Mouse (Mus musculus) kidney, embryonic 14.5 days (tissue): Measurements from ENCODE around the gene Ncln. TPM values are rescaled to one million over a fixed set of nuclear protein-coding genes. Genes with fewer than 3 reads are reported as not detected.

Experiments
- ATAC-seq: fragments of 200-750 bp; cut with Nextera tagmentation; 2 replicates; pipeline ENCODE4 v1.8.0; 2017; ENCODE audit warnings: moderate number of reproducible peaks, mild to moderate bottlenecking, moderate TSS enrichment, moderate library complexity; ENCODE audit not compliant: low FRiP score, low TSS enrichment
- H3K27ac ChIP-seq: fragments of 300-500 bp; sonication (generic); 2 replicates; pipeline ENCODE4 v1.5.1; 2014; ENCODE audit warnings: low read depth, mild to moderate bottlenecking, low read length, moderate library complexity, mixed read lengths
- H3K27me3 ChIP-seq: fragments of 300-500 bp; sonication (generic); 2 replicates; pipeline ENCODE4 v1.6.1; 2014; ENCODE audit warnings: mild to moderate bottlenecking, low read length; ENCODE audit not compliant: control insufficient read depth, insufficient read depth
- H3K36me3 ChIP-seq: fragments of 300-500 bp; sonication (generic); 2 replicates; pipeline ENCODE4 v1.6.1; 2014; ENCODE audit warnings: low read length, mixed read lengths; ENCODE audit not compliant: control insufficient read depth, insufficient read depth
- H3K4me1 ChIP-seq: fragments of 300-500 bp; sonication (generic); 2 replicates; pipeline ENCODE4 v1.6.1; 2014; ENCODE audit warnings: low read length, mixed read lengths; ENCODE audit not compliant: control insufficient read depth, insufficient read depth
- H3K4me2 ChIP-seq: fragments of 300-500 bp; sonication (generic); replicated peaks from 2 replicates; pipeline ENCODE4 v1.6.1; 2014; ENCODE audit warnings: low read depth, mild to moderate bottlenecking, low read length
- H3K4me3 ChIP-seq: fragments of 300-500 bp; sonication (generic); 2 replicates; pipeline ENCODE4 v1.5.1; 2014; ENCODE audit warnings: mild to moderate bottlenecking, low read length
- H3K9ac ChIP-seq: fragments of 300-500 bp; sonication (generic); 2 replicates; pipeline ENCODE4 v1.6.1; 2014; ENCODE audit warnings: low read depth, mild to moderate bottlenecking, low read length, moderate library complexity
- H3K9me3 ChIP-seq: fragments of 300-500 bp; sonication (generic); 2 replicates; pipeline ENCODE4 v1.6.1; 2016; ENCODE audit warnings: low read length; ENCODE audit not compliant: control insufficient read depth
- WGBS: fragments of 180-500 bp; shearing (Covaris S2); extraction: QIAGEN DNeasy Blood & Tissue Kit; methylation state at CpG from one replicate; pipeline ENCODE4 v1.1.7; 2014; 5-methylcytosine and 5-hydroxymethylcytosine counted together
- polyA plus RNA-seq: library from polyadenylated mRNA; unstranded; fragments of >200 nt; fragmentation: Nextera tagmentation; extraction: Ambion mirVana; gene quantifications from 2 replicates; pipeline ENCODE4 v1.2.1, GENCODE M21; 2014

Gene Ncln
- polyA plus RNA-seq, 1 experiment from 2014 or later = 76.6 TPM

GRCm38 (mm10) chr10:81537429-81537828, 41.2 kb upstream of the Ncln start:
- Histone ChIP-seq H3K4me3 (no peak overlapping the region), H3K27me3 (no peaks in the 10 kb centered on the region), H3K27ac (no peak overlapping the region), H3K4me1 (peaks cover 8% of the 10 kb centered on the region; the same call in 1 of the 2 replicates), H3K9me3 (no peaks in the 10 kb centered on the region), H3K9ac (no peak overlapping the region), H3K36me3 (peaks cover 14% of the 10 kb centered on the region), H3K4me2 (no peak overlapping the region)
- 96% methylated on average over 2 of the region's 2 CpGs for WGBS
- no peak for ATAC-seq

- Histone ChIP-seq H3K36me3 (peaks cover 19% of the 10 kb centered on the region), H3K4me3 (no peak overlapping the region)
Measured at GRCm38 (mm10) chr10:81536734-81537133, 40.5 kb upstream of the Ncln start.

DNA sequence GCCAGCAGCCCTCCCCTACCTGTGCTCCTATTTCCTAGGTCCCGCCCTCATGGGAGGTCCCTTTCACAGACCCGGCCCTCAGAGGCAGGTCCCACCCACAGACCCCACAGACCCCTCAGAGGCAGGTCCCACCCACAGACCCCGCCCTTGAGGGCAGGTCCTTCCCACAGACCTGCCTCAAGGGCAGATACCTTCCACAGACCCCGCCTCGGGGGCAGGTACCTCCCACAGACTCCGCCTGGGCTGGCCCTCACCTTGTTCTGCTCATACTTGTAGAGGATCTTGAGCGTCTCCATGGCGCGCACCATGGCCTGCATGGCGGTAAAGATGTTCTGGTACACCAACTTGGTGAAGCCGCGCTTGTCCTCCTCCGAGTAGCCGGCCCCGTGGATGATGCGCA, 38.6 kb upstream of the Ncln start:
- H3K4me1 ChIP-seq = no peaks in the 10 kb centered on the region
- ATAC-seq = no peak
- H3K36me3 ChIP-seq = peaks cover 38% of the 10 kb centered on the region

More at GRCm38 (mm10) chr10:81536734-81537133, 40.5 kb upstream of the Ncln start:
- 79% methylated on average over 6 of the region's 6 CpGs for WGBS
- Histone ChIP-seq H3K27me3 (no peaks in the 10 kb centered on the region), H3K4me1 (peaks cover under 1% of the 10 kb centered on the region; the same call in 1 of the 2 replicates), H3K27ac (no peak overlapping the region), H3K9me3 (no peaks in the 10 kb centered on the region), H3K9ac (no peak overlapping the region), H3K4me2 (no peak overlapping the region)
- ATAC-seq = no peak

DNA sequence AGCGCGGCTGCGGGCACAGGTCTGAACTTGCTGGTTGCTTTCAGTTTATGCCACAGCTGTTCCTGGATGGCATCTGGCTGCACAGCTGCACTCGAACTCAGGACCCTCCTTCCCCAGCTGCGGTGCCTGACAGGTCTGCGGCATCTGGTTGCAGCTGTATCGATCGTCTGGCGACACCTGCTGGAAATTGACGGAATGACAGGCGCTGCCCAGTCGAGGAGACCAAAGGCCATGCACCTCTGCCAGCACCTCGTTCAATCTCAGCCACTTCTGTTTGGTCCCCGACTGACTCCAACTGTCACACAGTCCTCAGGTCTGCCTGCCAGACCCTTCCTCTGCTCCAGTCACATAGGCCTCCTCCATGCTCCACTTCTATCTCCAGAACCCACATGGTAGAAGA, 30.6 kb upstream of the Ncln start:
- H3K9ac ChIP-seq = no peak overlapping the region
- peaks cover 31% of the 10 kb centered on the region for H3K36me3 ChIP-seq
- peak; percentile 44; the same call in 1 of the 2 replicates for ATAC-seq
- H3K27ac ChIP-seq = no peak overlapping the region
- no peaks in the 10 kb centered on the region for H3K9me3 ChIP-seq
- peaks cover 4% of the 10 kb centered on the region; the same call in 1 of the 2 replicates for H3K27me3 ChIP-seq
- 15% methylated on average over 14 of the region's 14 CpGs for WGBS
- no peaks in the 10 kb centered on the region for H3K4me1 ChIP-seq
- H3K4me2 ChIP-seq = no peak overlapping the region
- no peak overlapping the region for H3K4me3 ChIP-seq

More for the DNA sequence above, 38.6 kb upstream of the Ncln start:
- H3K27me3 ChIP-seq = no peaks in the 10 kb centered on the region
- H3K9me3 ChIP-seq = no peaks in the 10 kb centered on the region
- H3K4me2 ChIP-seq = no peak overlapping the region
- 57% methylated on average over 16 of the region's 16 CpGs for WGBS
- H3K27ac ChIP-seq = no peak overlapping the region
- H3K9ac ChIP-seq = no peak overlapping the region
- no peak overlapping the region for H3K4me3 ChIP-seq

GRCm38 (mm10) chr10:81525017-81525694, 29.0 kb upstream of the Ncln start:
- H3K4me3 ChIP-seq = no peak overlapping the region
- H3K36me3 ChIP-seq = peaks cover 16% of the 10 kb centered on the region
- ATAC-seq = no peak
- H3K9me3 ChIP-seq = no peaks in the 10 kb centered on the region
- H3K27ac ChIP-seq = no peak overlapping the region
- 60% methylated on average over 13 of the region's 13 CpGs for WGBS
- no peak overlapping the region for H3K4me2 ChIP-seq
- H3K27me3 ChIP-seq = peaks cover 4% of the 10 kb centered on the region; the same call in 1 of the 2 replicates
- 0 out of 2 replicates have a peak overlapping the region, but pooled peaks have one; percentile 7 for H3K9ac ChIP-seq
- no peaks in the 10 kb centered on the region for H3K4me1 ChIP-seq

DNA sequence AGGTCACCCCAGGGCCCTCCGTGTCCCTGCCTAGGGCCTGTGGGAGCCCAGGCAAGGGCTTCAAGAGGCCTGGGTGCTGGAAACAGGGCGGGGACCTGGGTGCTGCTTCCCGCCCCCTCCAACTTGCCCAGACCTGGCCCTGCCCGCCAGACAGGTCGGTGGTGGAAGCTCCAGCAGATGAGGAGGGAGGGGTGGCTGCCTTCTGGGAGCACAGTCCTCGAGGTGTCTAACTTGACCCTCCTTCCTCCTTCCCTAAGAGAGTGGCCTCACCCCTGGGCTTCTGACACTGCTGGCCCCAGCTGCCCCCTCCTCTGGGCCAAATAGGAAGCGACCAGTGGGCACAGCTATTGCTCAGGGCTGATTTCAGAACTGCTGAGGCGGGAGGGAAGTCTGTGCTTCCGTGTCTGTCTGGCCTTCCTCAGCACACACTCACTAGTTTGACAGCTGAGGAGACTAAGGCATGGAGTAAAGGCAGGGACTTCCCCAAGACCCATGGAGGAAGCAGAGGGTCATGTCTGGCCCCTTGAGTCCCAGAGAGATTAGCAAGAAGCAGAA, 27.9 kb upstream of the Ncln start, which contains the start of gene Gna15:
Gna15 (minus strand) TSS at position 175 of the 555 bp plus-strand sequence.
- Histone ChIP-seq H3K27ac (no peak within 1 kb of the TSS), H3K27me3 (peaks cover 4% of the 10 kb centered on the region; the same call in 1 of the 2 replicates), H3K4me3 (no peak within 1 kb of the TSS), H3K4me1 (no peaks in the 10 kb centered on the region), H3K9me3 (no peaks in the 10 kb centered on the region), H3K36me3 (peaks cover 6% of the 10 kb centered on the region; the same call in 1 of the 2 replicates), H3K4me2 (no peak within 1 kb of the TSS), H3K9ac (0 out of 2 replicates have a peak within 1 kb of the TSS, but pooled peaks have one; percentile 7)
- WGBS = 24% methylated on average over 9 of the region's 9 CpGs
- ATAC-seq = 0 out of 2 replicates have a peak, but pooled peaks have one; percentile 17

DNA sequence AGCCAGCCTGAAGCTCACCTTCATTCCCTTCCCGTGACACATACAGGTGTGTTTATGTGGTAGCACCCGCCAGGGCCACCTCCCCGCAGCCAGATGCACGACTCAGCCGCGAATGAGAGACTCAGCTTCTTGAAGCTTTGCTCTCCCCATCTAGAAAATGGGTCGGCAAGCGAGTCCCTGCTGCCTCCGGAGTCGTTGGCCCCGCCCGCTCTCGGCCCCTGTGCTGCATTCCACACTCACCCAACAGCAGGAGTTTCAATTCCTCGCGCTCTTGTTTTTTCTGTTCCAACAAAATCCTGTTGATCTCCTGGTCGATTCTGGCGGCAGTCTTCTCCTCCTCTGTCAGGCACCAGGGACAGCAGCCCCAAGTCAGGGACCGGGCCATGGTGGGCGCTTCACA, 27.4 kb upstream of the Ncln start:
- Histone ChIP-seq H3K36me3 (peaks cover under 1% of the 10 kb centered on the region; the same call in 1 of the 2 replicates), H3K27ac (no peak overlapping the region), H3K9me3 (no peaks in the 10 kb centered on the region), H3K27me3 (peaks cover 4% of the 10 kb centered on the region; the same call in 1 of the 2 replicates), H3K4me1 (no peaks in the 10 kb centered on the region), H3K4me2 (no peak overlapping the region), H3K4me3 (no peak overlapping the region), H3K9ac (no peak overlapping the region)
- no peak for ATAC-seq
- WGBS = 18% methylated on average over 19 of the region's 19 CpGs

DNA sequence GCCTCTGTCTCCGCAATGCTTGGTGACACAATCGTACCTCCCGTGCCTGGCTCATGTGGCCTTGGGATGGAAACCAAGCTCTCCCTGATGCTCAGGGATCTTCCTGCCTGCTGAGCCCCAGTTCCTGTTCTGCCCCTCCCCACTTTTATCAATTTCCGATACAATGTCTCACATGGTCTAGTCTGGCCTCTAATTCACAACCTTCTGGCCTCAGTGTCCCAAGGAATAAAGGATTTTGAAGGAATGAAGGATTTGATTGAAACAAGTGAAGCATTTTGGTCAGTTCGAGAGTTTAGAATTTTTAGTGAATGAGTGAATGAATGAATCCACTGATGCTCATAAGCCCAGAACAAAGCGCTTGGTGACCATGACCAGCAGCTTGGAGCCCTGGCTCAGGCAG, 26.9 kb upstream of the Ncln start:
- peaks cover 4% of the 10 kb centered on the region; the same call in 1 of the 2 replicates for H3K27me3 ChIP-seq
- WGBS = 82% methylated on average over 6 of the region's 6 CpGs
- H3K4me1 ChIP-seq = no peaks in the 10 kb centered on the region
- no peak for ATAC-seq
- H3K27ac ChIP-seq = no peak overlapping the region
- H3K4me3 ChIP-seq = no peak overlapping the region
- H3K36me3 ChIP-seq = no peaks in the 10 kb centered on the region
- no peaks in the 10 kb centered on the region for H3K9me3 ChIP-seq
- no peak overlapping the region for H3K9ac ChIP-seq
- H3K4me2 ChIP-seq = no peak overlapping the region

GRCm38 (mm10) chr10:81519978-81520365, 23.8 kb upstream of the Ncln start:
- no peak overlapping the region for H3K4me3 ChIP-seq
- no peak overlapping the region for H3K9ac ChIP-seq
- no peak overlapping the region for H3K27ac ChIP-seq
- WGBS = 75% methylated on average over 3 of the region's 3 CpGs
- H3K27me3 ChIP-seq = peaks cover 4% of the 10 kb centered on the region; the same call in 1 of the 2 replicates
- no peaks in the 10 kb centered on the region for H3K9me3 ChIP-seq
- no peak overlapping the region for H3K4me2 ChIP-seq
- ATAC-seq = no peak
- H3K4me1 ChIP-seq = no peaks in the 10 kb centered on the region
- H3K36me3 ChIP-seq = no peaks in the 10 kb centered on the region
